Mouse (Mus musculus): ENCODE results near the gene Rln1. TPM values are rescaled to one million over a fixed set of nuclear protein-coding genes. Genes with fewer than 3 reads are reported as not detected.

The Rln1 gene
- total RNA-seq, 2 experiments from 2014 or later = not detected

- intact Hi-C loops (cut with DNase I; ENCODE audit: low total_unique reads) = no loop called here
- DNase-seq = no peak
Observed at GRCm38 (mm10) chr19:29312661-29313060, 21.8 kb downstream of the Rln1 start.

- DNase-seq = no peak
- intact Hi-C loops (cut with DNase I; ENCODE audit: low total_unique reads) = no loop called here
Observed at GRCm38 (mm10) chr19:29311791-29312190, 22.7 kb downstream of the Rln1 start.

- no peak for DNase-seq
- intact Hi-C loops (cut with DNase I; ENCODE audit: low total_unique reads) = no loop called here
Observed at GRCm38 (mm10) chr19:29308832-29309231, 25.6 kb downstream of the Rln1 start.

DNA sequence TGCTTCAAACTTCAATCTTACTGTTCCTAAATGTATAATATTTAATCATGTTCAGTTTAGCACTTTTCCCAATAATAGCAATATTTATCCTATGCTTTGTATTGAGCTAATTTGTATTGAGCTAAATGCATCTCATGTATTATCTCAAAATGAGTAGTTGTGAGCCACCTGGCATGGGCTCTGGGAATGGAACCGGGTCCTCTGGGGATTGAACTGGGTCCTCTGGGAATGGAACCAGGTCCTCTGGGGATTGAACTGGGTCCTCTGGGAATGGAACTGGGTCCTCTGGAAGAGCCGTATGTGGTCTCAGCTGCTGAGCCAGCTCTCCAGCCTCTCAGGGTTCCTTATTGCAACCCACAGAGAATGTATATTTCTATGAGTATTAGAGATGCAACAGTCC, 32.4 kb downstream of the Rln1 start:
- no peak for DNase-seq
- intact Hi-C loops (cut with DNase I; ENCODE audit: low total_unique reads) = no loop called here

- intact Hi-C loops (cut with DNase I; ENCODE audit: low total_unique reads) = no loop called here
- DNase-seq = no peak
Observed at GRCm38 (mm10) chr19:29300919-29301318, 33.6 kb downstream of the Rln1 start.

- DNase-seq = no peak
- intact Hi-C loops (cut with DNase I; ENCODE audit: low total_unique reads) = no loop called here
Observed at GRCm38 (mm10) chr19:29297366-29297765, 37.1 kb downstream of the Rln1 start.

DNA sequence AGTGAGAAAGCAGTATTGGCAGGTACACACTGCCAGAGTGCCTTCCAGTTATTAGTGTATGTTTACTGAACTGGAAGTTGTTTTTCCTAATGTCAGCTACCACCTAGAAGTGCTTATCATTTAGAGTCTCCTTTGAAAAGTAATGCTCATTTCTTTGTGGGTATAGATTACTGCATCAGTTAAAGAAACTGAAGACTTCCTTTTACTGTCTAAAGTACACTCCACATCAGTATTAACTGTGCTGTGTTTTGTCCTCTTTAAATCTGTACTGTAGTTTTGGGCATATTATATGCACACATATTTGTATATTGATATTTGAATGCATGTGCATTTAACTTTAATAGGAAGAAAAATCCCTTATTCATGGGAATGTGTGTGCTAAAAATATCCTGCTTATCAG, 38.3 kb downstream of the Rln1 start:
- intact Hi-C loops (cut with DNase I; ENCODE audit: low total_unique reads) = no loop called here
- DNase-seq = no peak

GRCm38 (mm10) chr19:29294756-29295155, 39.7 kb downstream of the Rln1 start:
- intact Hi-C loops (cut with DNase I; ENCODE audit: low total_unique reads) = no loop called here
- DNase-seq = no peak

- DNase-seq = no peak
- intact Hi-C loops (cut with DNase I; ENCODE audit: low total_unique reads) = no loop called here
Observed at GRCm38 (mm10) chr19:29292546-29292945, 41.9 kb downstream of the Rln1 start.

GRCm38 (mm10) chr19:29291532-29291931, 42.9 kb downstream of the Rln1 start:
- intact Hi-C loops (cut with DNase I; ENCODE audit: low total_unique reads) = no loop called here
- DNase-seq = no peak

DNA sequence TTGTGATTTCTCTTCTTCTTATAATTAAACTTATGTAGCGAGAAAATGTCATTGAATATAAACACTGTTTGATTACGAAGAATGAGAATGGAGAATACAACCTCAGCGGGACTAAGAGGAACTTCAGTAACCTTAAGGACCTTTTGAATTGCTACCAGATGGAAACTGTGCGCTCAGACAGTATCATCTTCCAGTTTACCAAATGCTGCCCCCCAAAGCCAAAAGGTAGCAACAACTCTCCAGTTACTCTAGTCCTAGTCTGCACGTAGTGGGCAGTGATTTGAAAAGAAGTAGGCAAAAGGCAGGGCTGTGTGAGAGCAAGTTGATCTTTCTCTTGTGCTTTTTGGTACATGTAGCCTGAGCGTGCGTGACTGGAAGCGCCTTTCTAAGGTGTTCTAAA, 46.6 kb downstream of the Rln1 start:
- intact Hi-C loops (cut with DNase I; ENCODE audit: low total_unique reads) = no loop called here
- no peak for DNase-seq

GRCm38 (mm10) chr19:29285451-29285869, 49.0 kb downstream of the Rln1 start:
- DNase-seq = no peak
- intact Hi-C loops (cut with DNase I; ENCODE audit: low total_unique reads) = no loop called here

Other genes starting within 250 kb of the Rln1 start
- 10 to 100 TPM; 11.2 to 12.9 TPM for gene Rcl1, start 233.3 kb downstream of the Rln1 start, total RNA-seq (2021)
- 10 to 100 TPM; 16.2 to 17.0 TPM for gene Jak2, start 82.8 kb downstream of the Rln1 start, total RNA-seq (2021)
- gene Insl6, start 9.3 kb downstream of the Rln1 start, total RNA-seq (2021) = under 1 TPM in 1 of 2 experiments, not detected in 1; 0.33 TPM
- 10 to 100 TPM; 19.9 to 22.5 TPM for gene Plgrkt, start 32.7 kb upstream of the Rln1 start, total RNA-seq (2021)
- gene Cd274, start 32.8 kb upstream of the Rln1 start, total RNA-seq (2021) = under 1 TPM; 0.53 to 0.64 TPM
- not detected for gene Pdcd1lg2, start 76.2 kb upstream of the Rln1 start, total RNA-seq (2021)
- gene Ric1, start 187.6 kb upstream of the Rln1 start, total RNA-seq (2021) = 10 to 100 TPM; 24.2 to 26.1 TPM

Data from gastrocnemius, postnatal 14 days (tissue).